Mouse (Mus musculus): ENCODE results near the gene Fkbp10.

Fkbp10 gene

GRCm38 (mm10) chr11:100414914-100415822 is at the start of gene Fkbp10:
Gene Fkbp10, plus strand, starts transcription at chr11:100415697.
- peak; percentile 69 for DNase-seq (ENCODE audit: low read depth, low spot score)

- no peak for DNase-seq (ENCODE audit: low read depth, low spot score)
These were observed 46.4 kb upstream of the Fkbp10 start for GRCm38 (mm10) chr11:100369145-100369544.

DNA sequence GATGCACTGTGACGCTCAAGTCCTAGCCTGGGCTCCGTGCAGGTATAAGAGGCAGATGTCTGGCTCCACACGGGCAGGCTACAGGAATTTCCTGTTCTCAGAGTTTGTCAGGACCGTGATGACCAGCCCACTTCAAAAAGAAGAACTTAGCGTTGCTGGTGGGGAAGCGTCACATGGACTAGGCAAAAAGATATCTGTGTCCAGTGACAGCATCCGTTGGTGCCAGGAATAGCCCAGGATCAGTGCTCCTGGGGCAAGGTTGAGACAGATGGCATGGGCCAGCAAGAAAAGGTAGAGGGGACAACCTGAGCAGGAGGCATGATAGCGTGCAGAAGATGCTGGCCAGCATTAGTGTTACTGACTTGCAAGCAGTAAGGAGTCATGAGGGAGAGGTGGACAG is 45.7 kb upstream of the Fkbp10 start:
- DNase-seq (ENCODE audit: low read depth, low spot score) = no peak

GRCm38 (mm10) chr11:100371981-100372558 is 43.4 kb upstream of the Fkbp10 start:
- no peak for DNase-seq (ENCODE audit: low read depth, low spot score)

- no peak for DNase-seq (ENCODE audit: low read depth, low spot score)
These were observed 40.4 kb upstream of the Fkbp10 start for GRCm38 (mm10) chr11:100375127-100375526.

DNA sequence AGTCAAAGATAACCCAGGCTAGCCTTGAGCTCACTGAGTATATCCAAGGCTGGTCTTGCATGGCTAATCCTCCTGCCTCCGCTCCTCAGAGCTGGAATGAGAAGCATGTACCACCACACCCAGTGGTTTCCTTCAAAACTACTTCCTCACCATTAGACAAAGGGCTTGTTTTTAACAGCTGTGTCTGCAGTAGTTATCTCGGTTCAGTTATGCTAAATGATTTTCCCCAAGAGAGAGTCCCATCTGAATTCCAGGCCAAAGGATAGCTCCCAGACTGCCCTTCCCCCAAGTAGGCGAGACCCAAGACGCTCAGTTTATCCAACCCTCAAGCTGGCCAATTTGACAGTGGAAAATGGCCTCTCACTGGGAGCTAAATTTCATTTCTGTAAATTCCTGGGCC is 39.5 kb upstream of the Fkbp10 start:
- no peak for DNase-seq (ENCODE audit: low read depth, low spot score)

- no peak for DNase-seq (ENCODE audit: low read depth, low spot score)
These were observed 38.6 kb upstream of the Fkbp10 start for GRCm38 (mm10) chr11:100376746-100377389.

DNA sequence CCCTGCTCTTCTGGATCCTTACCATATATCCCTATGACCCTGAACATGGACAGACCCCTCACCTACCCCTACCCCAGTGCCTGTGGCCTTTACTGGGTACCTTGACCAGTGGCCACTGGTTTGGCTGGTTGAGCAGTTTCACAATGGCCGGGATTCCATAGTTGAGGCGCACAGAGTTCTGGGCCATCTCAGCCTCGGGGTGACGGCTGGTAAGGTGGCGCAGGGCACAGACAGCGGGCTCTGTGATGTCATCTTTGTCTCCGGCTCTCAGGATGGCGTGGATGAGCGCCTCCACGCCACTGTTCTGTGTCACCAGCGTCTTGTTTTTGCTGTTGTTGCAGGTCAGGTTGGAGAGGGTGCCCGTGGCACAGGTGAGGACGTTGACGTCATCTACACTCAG is 37.5 kb upstream of the Fkbp10 start:
- DNase-seq (ENCODE audit: low read depth, low spot score) = no peak

DNA sequence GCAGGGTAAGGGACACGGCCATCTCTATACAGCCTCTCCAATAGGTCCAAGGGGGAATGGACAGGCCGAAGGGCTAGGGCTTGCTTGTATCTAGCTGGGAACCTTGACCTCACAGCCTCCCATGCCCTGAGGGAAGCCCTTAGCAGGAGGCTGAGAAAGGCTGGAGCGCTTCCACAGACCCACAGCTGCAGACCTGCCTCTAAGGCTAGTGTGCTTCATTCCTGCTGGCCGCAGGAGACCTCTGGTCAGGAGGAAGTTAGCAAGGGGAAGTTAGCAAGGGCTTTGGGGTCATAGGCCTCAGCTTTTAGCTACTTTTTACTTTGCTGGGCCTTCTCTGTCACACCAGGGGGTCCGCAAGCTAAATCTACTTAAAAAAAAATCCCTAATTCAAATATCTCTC is 37.1 kb upstream of the Fkbp10 start:
- DNase-seq (ENCODE audit: low read depth, low spot score) = no peak

GRCm38 (mm10) chr11:100379311-100379710 is 36.2 kb upstream of the Fkbp10 start:
- DNase-seq (ENCODE audit: low read depth, low spot score) = no peak

GRCm38 (mm10) chr11:100382682-100383081 is 32.8 kb upstream of the Fkbp10 start:
- no peak for DNase-seq (ENCODE audit: low read depth, low spot score)

- DNase-seq (ENCODE audit: low read depth, low spot score) = no peak
These were observed 30.5 kb upstream of the Fkbp10 start for GRCm38 (mm10) chr11:100385016-100385415.

GRCm38 (mm10) chr11:100386586-100386985 is 28.9 kb upstream of the Fkbp10 start:
- DNase-seq (ENCODE audit: low read depth, low spot score) = no peak

GRCm38 (mm10) chr11:100387111-100387510 is 28.4 kb upstream of the Fkbp10 start:
- DNase-seq (ENCODE audit: low read depth, low spot score) = no peak

- peak; percentile 53 for DNase-seq (ENCODE audit: low read depth, low spot score)
These were observed 27.7 kb upstream of the Fkbp10 start for GRCm38 (mm10) chr11:100387589-100388375.

- DNase-seq (ENCODE audit: low read depth, low spot score) = no peak
These were observed 26.9 kb upstream of the Fkbp10 start for GRCm38 (mm10) chr11:100388588-100388987.

DNA sequence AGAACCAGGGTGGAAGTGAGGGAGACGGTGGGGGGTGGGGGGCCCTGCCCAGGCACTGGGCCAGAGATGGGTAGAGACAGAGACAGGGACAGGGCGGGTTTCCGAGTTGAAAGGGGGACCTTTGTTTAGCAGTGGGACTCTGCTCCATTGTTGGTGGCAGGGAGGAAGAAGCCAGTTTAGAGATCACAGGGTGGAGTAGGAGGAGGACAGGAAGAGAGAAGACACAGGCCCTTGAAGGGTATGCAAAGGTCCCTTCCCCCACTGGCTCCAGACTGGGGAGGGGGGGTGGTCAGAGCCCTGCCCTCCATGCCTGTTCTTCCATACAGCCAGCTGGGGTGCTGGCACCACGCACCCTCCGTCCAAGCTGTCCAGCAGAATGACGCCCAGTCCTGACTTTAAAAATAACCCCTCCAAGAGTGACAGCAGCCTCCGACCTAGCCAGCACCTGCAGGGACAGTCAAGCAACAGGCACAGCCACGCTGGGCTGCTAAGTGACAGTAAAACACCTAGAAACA is 25.5 kb upstream of the Fkbp10 start:
- no peak for DNase-seq (ENCODE audit: low read depth, low spot score)

DNA sequence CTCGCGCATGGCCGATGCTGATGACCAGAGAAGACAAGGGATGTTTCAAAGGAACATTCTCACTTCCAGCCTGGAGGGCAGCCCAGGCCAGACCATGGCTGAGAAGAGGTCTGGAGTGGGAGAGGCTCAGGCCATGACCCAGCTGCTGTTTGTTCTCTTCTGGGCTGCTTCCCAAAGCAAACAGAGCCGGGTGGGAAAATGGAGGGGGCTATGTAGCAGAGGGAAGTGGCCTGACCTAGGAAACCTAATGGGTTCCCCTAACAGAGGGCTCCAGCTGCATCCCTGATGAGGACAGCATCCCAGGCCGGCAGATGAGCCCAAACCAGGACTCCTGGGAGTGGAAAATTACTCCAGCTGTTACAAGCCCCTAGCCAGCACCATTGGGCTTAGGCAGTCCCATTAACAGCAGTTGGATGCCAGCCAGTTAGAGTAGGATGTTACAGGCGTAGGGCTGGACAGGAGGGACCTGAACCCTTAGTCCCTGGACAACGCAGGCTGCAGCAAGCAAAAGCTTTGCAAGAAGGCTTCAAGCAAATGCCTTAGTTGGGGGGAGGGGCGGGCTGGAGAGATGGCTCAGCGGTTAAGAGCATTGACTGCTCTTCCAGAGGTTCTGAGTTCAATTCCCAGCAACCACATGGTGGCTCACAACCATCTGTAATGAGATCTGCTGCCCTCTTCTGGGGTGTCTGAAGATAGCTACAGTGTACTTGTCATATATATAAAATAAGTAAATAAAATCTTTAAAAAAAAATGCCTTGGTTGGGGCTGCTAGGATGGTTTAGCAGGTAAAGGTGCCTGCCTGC is 24.2 kb upstream of the Fkbp10 start:
- DNase-seq (ENCODE audit: low read depth, low spot score) = no peak

DNA sequence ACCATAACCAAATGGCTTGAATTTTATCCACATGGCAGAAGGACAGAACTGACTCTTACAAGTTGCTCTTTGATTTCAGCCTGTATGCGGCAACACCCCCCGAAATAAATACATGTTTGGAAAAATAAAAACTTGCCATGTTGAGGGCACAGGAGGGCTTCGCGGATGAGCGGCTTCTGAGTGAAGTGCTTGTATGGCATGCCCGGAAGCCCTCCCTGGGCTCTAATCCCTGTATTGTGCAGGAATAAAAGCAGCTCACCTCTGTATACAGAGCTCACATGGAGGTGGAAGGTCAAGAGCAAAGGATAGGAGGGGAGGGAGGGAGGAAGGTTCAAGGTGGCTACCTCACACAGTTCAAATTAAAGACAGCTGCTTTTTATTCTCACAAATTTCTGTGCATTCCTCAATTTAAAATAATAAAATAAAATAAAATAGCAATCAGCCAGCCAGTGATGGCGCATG is 23.6 kb upstream of the Fkbp10 start:
- DNase-seq (ENCODE audit: low read depth, low spot score) = no peak

DNA sequence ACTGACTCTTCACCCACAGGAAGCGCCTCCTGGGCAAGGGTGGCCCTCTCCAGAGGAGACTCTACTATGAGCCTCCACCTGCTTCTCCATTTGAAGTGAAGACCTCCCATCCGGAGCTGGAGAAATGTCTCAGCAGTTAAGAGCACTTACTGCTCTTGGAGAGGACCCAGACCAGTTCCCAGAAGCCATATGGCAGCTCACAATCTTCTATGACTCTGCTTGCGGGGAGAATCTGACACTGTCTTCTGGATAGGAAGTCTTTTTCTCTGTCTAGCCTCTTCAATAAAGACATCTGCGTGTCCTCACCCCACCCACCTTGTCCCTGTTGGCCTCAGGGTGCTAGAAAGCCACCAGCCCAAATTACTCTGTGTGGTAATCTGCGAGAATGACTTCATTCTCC is 22.5 kb upstream of the Fkbp10 start:
- no peak for DNase-seq (ENCODE audit: low read depth, low spot score)

DNA sequence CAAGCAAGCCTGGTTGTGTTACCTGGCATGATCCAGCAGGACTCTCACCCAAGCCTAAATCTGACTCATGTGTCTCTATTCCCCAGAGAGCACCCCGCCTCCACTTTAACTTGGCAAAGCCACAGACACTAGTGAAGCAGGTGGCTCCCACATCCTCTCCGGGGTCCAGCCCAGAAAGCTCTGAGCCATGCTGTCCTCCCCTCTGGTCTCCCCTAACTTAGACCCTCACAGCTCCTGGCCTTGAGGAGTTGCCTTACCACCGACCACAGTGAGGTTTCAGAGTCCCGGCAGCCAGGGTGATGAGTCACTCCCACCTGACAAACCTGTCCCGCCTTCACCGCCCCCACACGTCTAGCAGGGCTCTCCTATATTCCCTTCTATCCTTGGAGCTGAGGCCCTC is 21.8 kb upstream of the Fkbp10 start:
- no peak for DNase-seq (ENCODE audit: low read depth, low spot score)
